Mouse (Mus musculus) bone marrow macrophage, adult 2 months (primary cell): ENCODE results near the gene Susd5.

ENCODE experiments used
- CTCF ChIP-seq: IDR thresholded peaks from 2 replicates; pipeline ENCODE4 v1.5.1; 2012; ENCODE audit warnings: low read depth, mild to moderate bottlenecking, low read length, moderate library complexity
- POLR2A ChIP-seq: IDR thresholded peaks from 2 replicates; pipeline ENCODE4 v1.6.1; 2012; ENCODE audit warnings: mild to moderate bottlenecking, low read depth, low read length, borderline replicate concordance

GRCm38 (mm10) chr9:114011203-114011602 is 45.7 kb upstream of the Susd5 start:
- no peak for TF ChIP-seq CTCF
- no peak for TF ChIP-seq POLR2A
